Mouse (Mus musculus): ENCODE measurements around the gene Crk.

DNA sequence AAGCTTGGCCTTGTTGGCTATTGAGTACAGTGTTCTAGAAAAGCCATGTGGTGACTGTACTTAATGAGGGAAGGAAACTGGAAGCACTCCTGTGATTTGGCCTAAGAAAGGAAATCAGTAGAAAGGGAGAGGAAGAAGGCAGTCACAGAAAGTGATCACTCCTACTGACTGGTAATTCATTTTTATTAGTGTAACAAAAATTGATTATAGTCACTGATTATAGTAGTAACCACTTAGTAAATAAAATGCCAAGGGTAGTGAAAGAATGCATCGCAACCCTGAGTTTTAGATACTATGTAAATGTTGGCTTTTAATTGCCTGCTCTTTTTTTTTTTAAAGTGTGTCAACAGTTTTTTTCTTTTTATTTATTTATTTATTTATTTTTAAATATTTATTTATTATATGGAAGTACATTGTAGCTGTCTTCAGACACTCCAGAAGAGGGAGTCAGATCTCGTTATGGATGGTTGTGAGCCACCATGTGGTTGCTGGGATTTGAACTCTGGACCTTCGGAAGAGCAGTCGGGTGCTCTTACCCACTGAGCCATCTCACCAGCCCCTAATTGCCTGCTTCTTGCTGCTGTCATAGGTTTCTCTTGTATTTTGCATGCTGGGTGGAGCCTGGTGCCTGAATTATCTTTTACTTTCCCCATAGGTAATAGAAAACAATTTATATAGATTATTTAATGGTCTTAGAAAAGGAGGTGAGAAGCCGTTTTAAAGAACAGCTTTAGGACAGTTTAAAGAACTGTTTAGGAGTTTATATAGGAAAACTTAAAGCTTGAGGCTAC is 56.6 kb downstream of the Crk start:
- TF ChIP-seq CTCF (IDR thresholded peaks at IDR 0.05; ENCODE audit: control insufficient read depth, insufficient read depth, insufficient read length) (no peak), CEBPB (IDR thresholded peaks at IDR 0.05; ENCODE audit: low read depth) (no peak), FOSL1 (IDR thresholded peaks at IDR 0.05; ENCODE audit: insufficient read depth, low read length, poor library complexity, severe bottlenecking) (no peak)

All from C2C12 (cell line).